Mouse (Mus musculus): ENCODE data around the gene Hspbap1.

Hspbap1 gene

GRCm38 (mm10) chr16:35769878-35770657 lies at the start of gene Hspbap1:
Gene Hspbap1, plus strand, starts transcription at chr16:35770375.
- peak; percentile 91 for DNase-seq (ENCODE audit: low spot score)

GRCm38 (mm10) chr16:35724561-35724960 lies 45.6 kb upstream of the Hspbap1 start:
- DNase-seq (ENCODE audit: low spot score) = no peak

GRCm38 (mm10) chr16:35726601-35727000 lies 43.6 kb upstream of the Hspbap1 start:
- no peak for DNase-seq (ENCODE audit: low spot score)

GRCm38 (mm10) chr16:35729151-35729738 lies 40.9 kb upstream of the Hspbap1 start:
- DNase-seq (ENCODE audit: low spot score) = no peak

- DNase-seq (ENCODE audit: low spot score) = no peak
Measured at GRCm38 (mm10) chr16:35732096-35732495, 38.1 kb upstream of the Hspbap1 start.

GRCm38 (mm10) chr16:35734038-35734437 lies 36.1 kb upstream of the Hspbap1 start:
- DNase-seq (ENCODE audit: low spot score) = peak; percentile 54

- no peak for DNase-seq (ENCODE audit: low spot score)
Measured at GRCm38 (mm10) chr16:35738096-35738767, 31.9 kb upstream of the Hspbap1 start.

GRCm38 (mm10) chr16:35739548-35739947 lies 30.6 kb upstream of the Hspbap1 start:
- no peak for DNase-seq (ENCODE audit: low spot score)

- no peak for DNase-seq (ENCODE audit: low spot score)
Measured at GRCm38 (mm10) chr16:35740357-35740756, 29.8 kb upstream of the Hspbap1 start.

- DNase-seq (ENCODE audit: low spot score) = no peak
Measured at GRCm38 (mm10) chr16:35740943-35741342, 29.2 kb upstream of the Hspbap1 start.

GRCm38 (mm10) chr16:35741621-35742020 lies 28.6 kb upstream of the Hspbap1 start:
- DNase-seq (ENCODE audit: low spot score) = no peak

GRCm38 (mm10) chr16:35742251-35742937 lies 27.8 kb upstream of the Hspbap1 start:
- DNase-seq (ENCODE audit: low spot score) = no peak

GRCm38 (mm10) chr16:35747417-35748236 lies 22.5 kb upstream of the Hspbap1 start:
- DNase-seq (ENCODE audit: low spot score) = peak; percentile 32

GRCm38 (mm10) chr16:35748237-35748603 lies 22.0 kb upstream of the Hspbap1 start:
- no peak for DNase-seq (ENCODE audit: low spot score)

GRCm38 (mm10) chr16:35749385-35749784 lies 20.8 kb upstream of the Hspbap1 start:
- DNase-seq (ENCODE audit: low spot score) = no peak

- DNase-seq (ENCODE audit: low spot score) = no peak
Measured at GRCm38 (mm10) chr16:35751841-35752240, 18.3 kb upstream of the Hspbap1 start.

- no peak for DNase-seq (ENCODE audit: low spot score)
Measured at GRCm38 (mm10) chr16:35753926-35754325, 16.2 kb upstream of the Hspbap1 start.

GRCm38 (mm10) chr16:35755502-35756334 lies 14.5 kb upstream of the Hspbap1 start:
- no peak for DNase-seq (ENCODE audit: low spot score)

- no peak for DNase-seq (ENCODE audit: low spot score)
Measured at GRCm38 (mm10) chr16:35756697-35757096, 13.5 kb upstream of the Hspbap1 start.

- DNase-seq (ENCODE audit: low spot score) = no peak
Measured at GRCm38 (mm10) chr16:35759401-35759800, 10.8 kb upstream of the Hspbap1 start.

All from layer of hippocampus, adult 11-12 months (tissue).